Mouse (Mus musculus): ENCODE results near the gene Tmem123.

- TF ChIP-seq CTCF (IDR thresholded peaks at IDR 0.05; ENCODE audit: low read depth) (no peak), EP300 (IDR thresholded peaks at IDR 0.05; ENCODE audit: low read depth) (no peak)
These were observed 58.9 kb downstream of the Tmem123 start for GRCm38 (mm10) chr9:7822758-7823157.
